Mouse (Mus musculus): ENCODE results near the gene Ube2s. TPM values are rescaled to one million over a fixed set of nuclear protein-coding genes. Genes with fewer than 3 reads are reported as not detected.
A peak's percentile ranks its signal among the peaks of the same experiment; 100 is the strongest.

Ube2s gene
- polyA plus RNA-seq, 1 experiment from 2014 or later: 292 TPM

- H3K36me3 ChIP-seq: peaks cover 43% of the 10 kb centered on the region
- WGBS (ENCODE audit: insufficient replicate concordance): 1% methylated on average over 54 of the region's 54 CpGs
These were observed 19.8 kb downstream of the Ube2s start, which contains the start of gene Rpl28 for GRCm38 (mm10) chr7:4792278-4793212. TSS of gene Rpl28 (plus strand) at chr7:4792874.

DNA sequence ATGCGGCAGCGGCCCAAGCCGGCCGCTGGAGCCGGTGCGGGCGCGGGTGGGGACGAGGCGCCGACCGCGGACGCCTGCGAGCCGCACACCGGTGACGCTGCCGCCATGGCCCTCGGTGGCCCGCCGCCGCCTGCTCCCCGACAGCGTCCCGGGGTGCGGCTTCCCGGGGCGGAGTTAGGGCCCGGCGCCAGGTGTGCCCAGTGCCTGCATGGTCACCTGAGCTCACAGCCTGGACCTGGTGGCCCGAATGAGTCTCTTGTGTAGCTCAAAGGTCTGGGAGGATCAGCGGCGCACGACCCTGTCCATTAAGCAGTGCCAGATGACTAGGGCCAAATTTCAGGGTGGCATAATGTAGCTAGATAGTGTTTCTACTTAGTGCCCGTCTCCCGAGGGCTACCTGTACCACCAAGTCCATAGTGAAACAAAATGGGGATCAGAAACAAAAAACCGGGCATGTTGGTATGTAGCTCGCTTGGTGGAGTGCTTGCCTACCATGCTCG, 22.9 kb downstream of the Ube2s start, which contains the start of gene Tmem238:
Tmem238 (minus strand) TSS at position 221 of the 500 bp plus-strand sequence.
- no peaks in the 10 kb centered on the region for H3K9me3 ChIP-seq (replicated peaks)
- H3K4me3 ChIP-seq (replicated peaks): peak within 1 kb of the TSS; percentile 76
- peaks cover 53% of the 10 kb centered on the region for H3K4me1 ChIP-seq (replicated peaks)
- H3K27ac ChIP-seq: peak within 1 kb of the TSS; percentile 81
- WGBS (ENCODE audit: insufficient replicate concordance): 7% methylated on average over 40 of the region's 40 CpGs
- DNase-seq (peak; percentile 51), ATAC-seq (ENCODE audit: low read depth) (peak; percentile 25)
- H3K9ac ChIP-seq: peak within 1 kb of the TSS; percentile 91
- H3K36me3 ChIP-seq: peaks cover 25% of the 10 kb centered on the region
- H3K4me2 ChIP-seq: peak within 1 kb of the TSS; percentile 96
- no peaks in the 10 kb centered on the region for H3K27me3 ChIP-seq

More at GRCm38 (mm10) chr7:4792278-4793212, 19.8 kb downstream of the Ube2s start, which contains the start of gene Rpl28:
- Histone ChIP-seq H3K27ac (peak within 1 kb of the TSS; percentile 95), H3K9me3 (replicated peaks) (no peaks in the 10 kb centered on the region), H3K4me2 (peak within 1 kb of the TSS; percentile 82), H3K4me3 (replicated peaks) (peak within 1 kb of the TSS; percentile 92), H3K4me1 (replicated peaks) (peaks cover 58% of the 10 kb centered on the region), H3K9ac (peak within 1 kb of the TSS; percentile 96), H3K27me3 (no peaks in the 10 kb centered on the region)
- DNase-seq (peak; percentile 92), ATAC-seq (ENCODE audit: low read depth) (peak; percentile 89)

- H3K9ac ChIP-seq: peak overlapping the region; percentile 91
- DNase-seq (peak; percentile 60), ATAC-seq (ENCODE audit: low read depth) (peak; percentile 45)
- H3K4me3 ChIP-seq (replicated peaks): peak overlapping the region; percentile 76
- peak overlapping the region; percentile 81 for H3K27ac ChIP-seq
- H3K4me1 ChIP-seq (replicated peaks): peaks cover 53% of the 10 kb centered on the region
- no peaks in the 10 kb centered on the region for H3K27me3 ChIP-seq
- peak overlapping the region; percentile 96 for H3K4me2 ChIP-seq
- 2% methylated on average over 64 of the region's 64 CpGs for WGBS (ENCODE audit: insufficient replicate concordance)
- H3K36me3 ChIP-seq: peaks cover 20% of the 10 kb centered on the region
- H3K9me3 ChIP-seq (replicated peaks): no peaks in the 10 kb centered on the region
These were observed 23.6 kb downstream of the Ube2s start for GRCm38 (mm10) chr7:4788499-4789435.

DNA sequence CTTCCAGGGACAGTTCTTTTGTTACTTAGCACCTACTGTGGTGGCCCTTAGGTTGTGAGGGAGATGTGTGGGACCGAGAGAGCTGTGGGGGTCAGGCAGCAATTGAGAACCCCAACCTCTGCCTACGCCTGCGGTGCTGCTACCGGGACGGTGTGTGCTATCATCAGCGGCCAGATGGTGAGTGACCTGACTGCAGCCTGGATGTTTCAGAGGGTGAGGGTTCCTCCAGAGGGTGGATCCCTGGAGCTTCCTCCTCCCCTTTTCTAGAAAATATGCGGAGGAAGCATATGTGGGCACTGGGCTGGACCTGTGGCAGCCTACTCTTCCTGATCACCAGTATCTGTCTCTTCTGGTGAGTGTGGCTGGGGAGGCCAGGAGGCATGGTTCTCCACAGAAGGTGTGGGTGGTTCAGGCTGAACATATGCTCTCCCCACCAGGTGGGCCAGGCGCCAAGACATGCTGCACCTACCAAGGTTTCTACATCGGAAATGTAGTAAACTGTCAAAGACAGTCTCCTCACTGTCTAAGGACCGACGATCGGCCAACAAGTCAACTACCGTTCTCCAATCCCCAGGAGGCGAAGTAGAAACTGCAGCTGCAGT, 28.6 kb downstream of the Ube2s start:
- DNase-seq (peak; percentile 57), ATAC-seq (ENCODE audit: low read depth) (peak; percentile 69)
- no peak overlapping the region for H3K4me3 ChIP-seq (replicated peaks)
- 0 out of 2 replicates have a peak overlapping the region, but pooled peaks have one; percentile 1 for H3K4me2 ChIP-seq
- H3K27me3 ChIP-seq: peaks cover 39% of the 10 kb centered on the region
- H3K4me1 ChIP-seq (replicated peaks): peaks cover 48% of the 10 kb centered on the region
- peak overlapping the region; percentile 19; the same call in 1 of the 2 replicates for H3K9ac ChIP-seq
- 46% methylated on average over 14 of the region's 14 CpGs for WGBS (ENCODE audit: insufficient replicate concordance)
- no peaks in the 10 kb centered on the region for H3K9me3 ChIP-seq (replicated peaks)
- peaks cover 15% of the 10 kb centered on the region; the same call in 1 of the 2 replicates for H3K36me3 ChIP-seq
- no peak overlapping the region for H3K27ac ChIP-seq

DNA sequence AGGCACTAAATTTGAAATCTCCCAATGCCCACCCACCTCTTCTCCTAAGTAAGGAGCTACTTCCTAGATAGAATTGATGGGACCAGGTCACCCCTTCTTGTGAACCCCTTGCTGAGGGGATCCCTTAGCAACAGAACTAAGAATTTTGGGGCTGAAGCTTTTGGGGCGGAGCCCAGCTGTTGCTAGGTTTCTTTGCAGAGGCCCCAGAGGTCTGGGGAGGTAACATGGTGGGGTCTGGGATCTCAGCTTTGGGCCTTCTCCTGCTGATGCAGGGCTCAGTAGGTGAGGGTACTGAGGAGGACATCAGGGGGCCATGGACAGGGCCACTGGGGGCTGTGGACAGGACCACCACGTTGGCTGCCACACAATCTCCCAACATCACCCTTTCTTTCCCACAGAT, 29.6 kb downstream of the Ube2s start, which contains the start of the genes Il11 and Tmem190:
Il11 (minus strand) TSS at position 101 of the 400 bp plus-strand sequence.
Tmem190 (plus strand) TSS at position 179 of the 400 bp plus-strand sequence.
- 74% methylated on average over 2 of the region's 2 CpGs for WGBS (ENCODE audit: insufficient replicate concordance)
- peaks cover 40% of the 10 kb centered on the region for H3K4me1 ChIP-seq (replicated peaks)
- no peaks in the 10 kb centered on the region for H3K9me3 ChIP-seq (replicated peaks)
- ATAC-seq (ENCODE audit: low read depth): no peak
- H3K27me3 ChIP-seq: peaks cover 49% of the 10 kb centered on the region
- peaks cover 15% of the 10 kb centered on the region; the same call in 1 of the 2 replicates for H3K36me3 ChIP-seq
- no peak within 1 kb of the TSS for H3K27ac ChIP-seq
- no peak within 1 kb of the TSS for H3K4me3 ChIP-seq (replicated peaks)
- DNase-seq: no peak
- H3K9ac ChIP-seq: no peak within 1 kb of the TSS
- 0 out of 2 replicates have a peak within 1 kb of the TSS, but pooled peaks have one; percentile 1 for H3K4me2 ChIP-seq

DNA sequence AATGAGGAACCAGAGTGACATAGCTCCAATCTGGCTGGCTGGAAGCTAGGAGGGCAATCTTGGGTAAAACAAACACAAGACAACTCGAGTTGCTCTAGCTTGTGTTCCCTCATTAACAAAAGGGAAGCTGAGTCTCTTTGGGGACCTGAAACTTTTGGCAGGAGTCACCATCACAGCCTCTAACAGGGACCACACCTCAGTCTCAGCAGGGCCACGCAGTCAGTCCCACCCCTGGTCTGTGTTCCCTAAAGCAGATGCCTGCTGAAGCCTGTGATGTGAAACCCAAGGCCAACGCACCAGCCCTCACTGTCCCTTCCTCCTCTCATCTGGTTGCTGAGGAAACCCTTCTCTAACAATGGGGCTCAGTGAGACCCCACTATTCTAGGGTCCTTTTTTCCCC, 30.3 kb downstream of the Ube2s start:
- no peaks in the 10 kb centered on the region for H3K9me3 ChIP-seq (replicated peaks)
- H3K4me2 ChIP-seq: no peak overlapping the region
- H3K9ac ChIP-seq: no peak overlapping the region
- no peak for DNase-seq
- peaks cover 39% of the 10 kb centered on the region for H3K4me1 ChIP-seq (replicated peaks)
- H3K36me3 ChIP-seq: peaks cover 15% of the 10 kb centered on the region; the same call in 1 of the 2 replicates
- H3K27ac ChIP-seq: no peak overlapping the region
- no peak for ATAC-seq (ENCODE audit: low read depth)
- WGBS (ENCODE audit: insufficient replicate concordance): 37% methylated on average over 3 of the region's 3 CpGs
- no peak overlapping the region for H3K4me3 ChIP-seq (replicated peaks)
- H3K27me3 ChIP-seq: peaks cover 55% of the 10 kb centered on the region

DNA sequence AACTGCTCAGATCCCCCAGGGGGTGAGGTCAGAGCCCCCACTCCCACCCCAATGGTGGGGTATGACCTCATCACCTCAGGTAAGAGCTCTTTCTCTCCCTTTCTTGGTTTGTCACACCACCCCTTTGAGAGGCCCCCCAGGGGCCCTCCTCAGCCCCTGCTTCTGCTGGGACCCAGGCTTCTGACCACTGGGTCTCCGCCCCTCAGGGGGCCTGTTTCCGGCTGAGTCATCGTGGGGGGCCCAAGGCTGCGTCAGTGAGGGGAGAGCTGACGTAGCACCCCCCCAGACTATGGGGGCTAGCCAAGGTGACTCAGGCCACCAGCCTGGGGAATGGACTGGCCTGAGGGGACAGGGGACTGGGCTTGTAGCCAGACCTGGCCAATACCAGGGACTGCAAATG, 32.5 kb downstream of the Ube2s start:
- peaks cover 7% of the 10 kb centered on the region; the same call in 1 of the 2 replicates for H3K36me3 ChIP-seq
- no peak for DNase-seq
- no peak overlapping the region for H3K27ac ChIP-seq
- H3K4me1 ChIP-seq (replicated peaks): peaks cover 39% of the 10 kb centered on the region
- ATAC-seq (ENCODE audit: low read depth): no peak
- H3K9me3 ChIP-seq (replicated peaks): no peaks in the 10 kb centered on the region
- 4% methylated on average over 5 of the region's 5 CpGs for WGBS (ENCODE audit: insufficient replicate concordance)
- no peak overlapping the region for H3K9ac ChIP-seq
- H3K4me3 ChIP-seq (replicated peaks): no peak overlapping the region
- H3K4me2 ChIP-seq: no peak overlapping the region
- peaks cover 77% of the 10 kb centered on the region for H3K27me3 ChIP-seq

GRCm38 (mm10) chr7:4777851-4778637, 34.3 kb downstream of the Ube2s start:
- DNase-seq: no peak
- no peaks in the 10 kb centered on the region for H3K36me3 ChIP-seq
- peaks cover 22% of the 10 kb centered on the region for H3K4me1 ChIP-seq (replicated peaks)
- H3K27me3 ChIP-seq: peaks cover 94% of the 10 kb centered on the region
- no peak overlapping the region for H3K9ac ChIP-seq
- ATAC-seq (ENCODE audit: low read depth): no peak
- no peaks in the 10 kb centered on the region for H3K9me3 ChIP-seq (replicated peaks)
- H3K4me2 ChIP-seq: no peak overlapping the region
- no peak overlapping the region for H3K27ac ChIP-seq
- 15% methylated on average over 20 of the region's 20 CpGs for WGBS (ENCODE audit: insufficient replicate concordance)
- no peak overlapping the region for H3K4me3 ChIP-seq (replicated peaks)

GRCm38 (mm10) chr7:4776861-4777830, 35.2 kb downstream of the Ube2s start:
- ATAC-seq (ENCODE audit: low read depth) (peak; percentile 55), DNase-seq (no peak)
- Histone ChIP-seq H3K36me3 (no peaks in the 10 kb centered on the region), H3K27me3 (peaks cover 87% of the 10 kb centered on the region), H3K9ac (no peak overlapping the region), H3K4me2 (peak overlapping the region; percentile 60), H3K27ac (no peak overlapping the region), H3K4me3 (replicated peaks) (peak overlapping the region; percentile 44), H3K4me1 (replicated peaks) (peaks cover 17% of the 10 kb centered on the region), H3K9me3 (replicated peaks) (no peaks in the 10 kb centered on the region)
- WGBS (ENCODE audit: insufficient replicate concordance): 2% methylated on average over 54 of the region's 56 CpGs
